Mouse (Mus musculus) erythroblast, adult 5-6 weeks (primary cell): ENCODE results near the gene Arhgap40. TPM values are rescaled to one million over a fixed set of nuclear protein-coding genes. Genes with fewer than 3 reads are reported as not detected.

Source experiments
- ATAC-seq: replicated peaks from 2 replicates; pipeline ENCODE4 v1.8.0; 2016; ENCODE audit warnings: moderate number of reproducible peaks, mild to moderate bottlenecking, moderate TSS enrichment, inconsistent platforms; ENCODE audit not compliant: poor library complexity, low FRiP score, severe bottlenecking
- total RNA-seq, 2 experiments: library from RNA; stranded (forward) in 1 of 2; stranded (reverse) in 1 of 2; fragments of 150-400 nt in 1 of 2; fragments of 200-764, 138-1000 nt in 1 of 2; gene quantifications; 2 replicates each; pipeline versions ENCODE4 v1.2.3 to v1.2.4; 2015 to 2017; ENCODE audit warnings: low replicate concordance in 2 of 2

Gene Arhgap40
- total RNA-seq, 2 experiments from 2014 or later = not detected

- ATAC-seq = no peak
Measured at GRCm38 (mm10) chr2:158596803-158597202, 84.2 kb downstream of the Arhgap40 start.

Other genes with a start within 250 kb of the Arhgap40 start
- gene Lbp, start 206.3 kb upstream of the Arhgap40 start, total RNA-seq (2015; ENCODE audit: low replicate concordance) = 28.4 and 32.3 TPM in 2 replicates
- 10.5 and 23.2 TPM in 2 replicates for gene Lbp, start 206.3 kb upstream of the Arhgap40 start, total RNA-seq (2017; ENCODE audit: low replicate concordance)
- gene Snhg11, start 137.2 kb upstream of the Arhgap40 start, total RNA-seq (2015; ENCODE audit: low replicate concordance) = not detected in 2 replicates
- gene Snhg11, start 137.2 kb upstream of the Arhgap40 start, total RNA-seq (2017; ENCODE audit: low replicate concordance) = 0.42 TPM in 1 of 2 replicates, not detected in the other
- gene Ralgapb, start 102.9 kb upstream of the Arhgap40 start, total RNA-seq (2015; ENCODE audit: low replicate concordance) = 6.5 and 18.8 TPM in 2 replicates
- gene Ralgapb, start 102.9 kb upstream of the Arhgap40 start, total RNA-seq (2017; ENCODE audit: low replicate concordance) = 15.3 and 17.2 TPM in 2 replicates
- gene Adig, start 10.2 kb upstream of the Arhgap40 start, total RNA-seq (2015; ENCODE audit: low replicate concordance) = not detected in 2 replicates
- not detected in 2 replicates for gene Adig, start 10.2 kb upstream of the Arhgap40 start, total RNA-seq (2017; ENCODE audit: low replicate concordance)
- gene Slc32a1, start 98.0 kb downstream of the Arhgap40 start, total RNA-seq (2015; ENCODE audit: low replicate concordance) = not detected in 2 replicates
- not detected in 2 replicates for gene Slc32a1, start 98.0 kb downstream of the Arhgap40 start, total RNA-seq (2017; ENCODE audit: low replicate concordance)
- 3.1 and 6.5 TPM in 2 replicates for gene Actr5, start 112.1 kb downstream of the Arhgap40 start, total RNA-seq (2015; ENCODE audit: low replicate concordance)
- 4.0 and 7.4 TPM in 2 replicates for gene Actr5, start 112.1 kb downstream of the Arhgap40 start, total RNA-seq (2017; ENCODE audit: low replicate concordance)
- not detected in 2 replicates for gene Ppp1r16b, start 152.6 kb downstream of the Arhgap40 start, total RNA-seq (2015; ENCODE audit: low replicate concordance)
- gene Ppp1r16b, start 152.6 kb downstream of the Arhgap40 start, total RNA-seq (2017; ENCODE audit: low replicate concordance) = 0.14 TPM in 1 of 2 replicates, not detected in the other